Mouse (Mus musculus) MEL (cell line): ENCODE results near the gene Xrcc4.

ENCODE experiments used
- CTCF ChIP-seq, 3 experiments: IDR thresholded peaks in 2 of 3; conservative IDR thresholded peaks in 1 of 3; 2 replicates each; pipeline ENCODE4 v1.5.1; 2011 to 2012; ENCODE audit warnings: low read length in 3 of 3, low read depth in 2 of 3, mild to moderate bottlenecking in 2 of 3, improper control_type of control experiment in 1 of 3, inconsistent platforms in 1 of 3, mixed read lengths in 1 of 3, moderate library complexity in 1 of 3; ENCODE audit not compliant: control insufficient read depth in 1 of 3, insufficient read depth in 1 of 3, poor library complexity in 1 of 3, severe bottlenecking in 1 of 3
- E2F4 ChIP-seq: IDR thresholded peaks from 2 replicates; pipeline ENCODE4 v1.6.1; 2011; ENCODE audit warnings: low read depth, low read length, improper control_type of control experiment, borderline replicate concordance
- ELF1 ChIP-seq: IDR thresholded peaks from 2 replicates; pipeline ENCODE4 v1.6.1; 2014; ENCODE audit warnings: low read depth, mild to moderate bottlenecking, inconsistent platforms, low read length, improper control_type of control experiment, moderate library complexity
- EP300 ChIP-seq, 2 experiments: IDR thresholded peaks; 2 replicates each; pipeline ENCODE4 v1.6.1; 2011; ENCODE audit warnings: improper control_type of control experiment in 2 of 2, low read length in 2 of 2, low read depth in 1 of 2, mild to moderate bottlenecking in 1 of 2
- ETS1 ChIP-seq: IDR thresholded peaks from 2 replicates; pipeline ENCODE4 v1.6.1; 2012; ENCODE audit warnings: low read depth, mild to moderate bottlenecking, inconsistent platforms, low read length, improper control_type of control experiment, moderate library complexity
- HCFC1 ChIP-seq: IDR thresholded peaks from 2 replicates; pipeline ENCODE4 v1.6.1; 2012; ENCODE audit warnings: low read depth, mild to moderate bottlenecking, inconsistent platforms, low read length, improper control_type of control experiment, moderate library complexity
- MAZ ChIP-seq: IDR thresholded peaks from 2 replicates; pipeline ENCODE4 v1.6.1; 2012; ENCODE audit warnings: low read depth, mild to moderate bottlenecking, inconsistent platforms, low read length, improper control_type of control experiment
- NELFE ChIP-seq: IDR thresholded peaks from 2 replicates; pipeline ENCODE4 v1.6.1; 2011; ENCODE audit warnings: low read depth, low read length, improper control_type of control experiment
- POLR2A ChIP-seq, 2 experiments: IDR thresholded peaks; 2 replicates each; pipeline ENCODE4 v1.6.1; 2011 to 2012; ENCODE audit warnings: low read length in 2 of 2, mild to moderate bottlenecking in 2 of 2, control low read depth in 1 of 2, improper control_type of control experiment in 1 of 2, low read depth in 1 of 2, moderate library complexity in 1 of 2; ENCODE audit not compliant: control insufficient read depth in 1 of 2, insufficient read depth in 1 of 2, poor library complexity in 1 of 2
- RCOR1 ChIP-seq: IDR thresholded peaks from 2 replicates; pipeline ENCODE4 v1.6.1; 2012; ENCODE audit warnings: low read depth, mild to moderate bottlenecking, inconsistent platforms, low read length, improper control_type of control experiment
- ZC3H11A ChIP-seq: IDR thresholded peaks from 2 replicates; pipeline ENCODE4 v1.6.1; 2012; ENCODE audit warnings: low read depth, mild to moderate bottlenecking, inconsistent platforms, low read length, improper control_type of control experiment

GRCm38 (mm10) chr13:89849955-89850354, 239.5 kb downstream of the Xrcc4 start:
- TF ChIP-seq E2F4 = no peak
- no peak for TF ChIP-seq CTCF (IDR thresholded peaks at IDR 0.05 in 2 of 3, conservative IDR thresholded peaks at IDR 0.05 in 1 of 3; ENCODE audit: control insufficient read depth in 1 of 3, insufficient read depth in 1 of 3, low read depth in 2 of 3, low read length in 3 of 3, poor library complexity in 1 of 3, severe bottlenecking in 1 of 3)
- TF ChIP-seq ZC3H11A = no peak
- no peak for TF ChIP-seq ETS1
- no peak for TF ChIP-seq MAZ
- TF ChIP-seq POLR2A (IDR thresholded peaks at IDR 0.05; ENCODE audit: control insufficient read depth in 1 of 2, insufficient read depth in 1 of 2, low read depth in 1 of 2, low read length in 2 of 2, poor library complexity in 1 of 2) = no peak
- no peak for TF ChIP-seq NELFE
- no peak for TF ChIP-seq RCOR1
- TF ChIP-seq EP300 (IDR thresholded peaks at IDR 0.05; ENCODE audit: low read depth in 1 of 2, low read length in 2 of 2) = no peak
- TF ChIP-seq ELF1 = no peak
- no peak for TF ChIP-seq HCFC1
